Mouse (Mus musculus): ENCODE measurements around the gene Bend7. TPM values are rescaled to one million over a fixed set of nuclear protein-coding genes. Genes with fewer than 3 reads are reported as not detected.
A peak's percentile ranks its signal among the peaks of the same experiment; 100 is the strongest.

The Bend7 gene
- polyA plus RNA-seq, 1 experiment from 2014 or later, result 6.6 TPM

GRCm38 (mm10) chr2:4784012-4784411 lies 66.4 kb downstream of the Bend7 start:
- H3K4me3 ChIP-seq, result no peak overlapping the region
- no peaks in the 10 kb centered on the region for H3K27me3 ChIP-seq
- WGBS, result 70% methylated on average over 8 of the region's 8 CpGs

GRCm38 (mm10) chr2:4785016-4785415 lies 67.4 kb downstream of the Bend7 start:
- Histone ChIP-seq H3K4me1 (replicated peaks) (peaks cover 12% of the 10 kb centered on the region), H3K36me3 (no peaks in the 10 kb centered on the region), H3K9ac (no peak overlapping the region), H3K9me3 (no peaks in the 10 kb centered on the region), H3K4me2 (no peak overlapping the region), H3K27me3 (no peaks in the 10 kb centered on the region), H3K27ac (replicated peaks) (no peak overlapping the region), H3K4me3 (no peak overlapping the region)
- 89% methylated on average over 6 of the region's 6 CpGs for WGBS
- ATAC-seq (ENCODE audit: low FRiP score, low read depth), result no peak

More at GRCm38 (mm10) chr2:4784012-4784411, 66.4 kb downstream of the Bend7 start:
- Histone ChIP-seq H3K36me3 (no peaks in the 10 kb centered on the region), H3K9me3 (no peaks in the 10 kb centered on the region), H3K27ac (replicated peaks) (no peak overlapping the region), H3K4me2 (no peak overlapping the region), H3K9ac (no peak overlapping the region), H3K4me1 (replicated peaks) (peaks cover 12% of the 10 kb centered on the region)
- no peak for ATAC-seq (ENCODE audit: low FRiP score, low read depth)

GRCm38 (mm10) chr2:4787223-4787622 lies 69.6 kb downstream of the Bend7 start:
- Histone ChIP-seq H3K4me2 (no peak overlapping the region), H3K36me3 (no peaks in the 10 kb centered on the region), H3K4me1 (replicated peaks) (peaks cover 12% of the 10 kb centered on the region), H3K4me3 (no peak overlapping the region), H3K27ac (replicated peaks) (no peak overlapping the region), H3K9ac (no peak overlapping the region), H3K27me3 (no peaks in the 10 kb centered on the region), H3K9me3 (no peaks in the 10 kb centered on the region)
- 74% methylated on average over 7 of the region's 7 CpGs for WGBS
- no peak for ATAC-seq (ENCODE audit: low FRiP score, low read depth)

- Histone ChIP-seq H3K4me3 (no peak overlapping the region), H3K4me2 (no peak overlapping the region), H3K27ac (replicated peaks) (no peak overlapping the region), H3K36me3 (no peaks in the 10 kb centered on the region), H3K27me3 (no peaks in the 10 kb centered on the region), H3K9ac (no peak overlapping the region), H3K9me3 (no peaks in the 10 kb centered on the region), H3K4me1 (replicated peaks) (no peaks in the 10 kb centered on the region)
- ATAC-seq (ENCODE audit: low FRiP score, low read depth), result no peak
- WGBS, result 89% methylated on average over 8 of the region's 8 CpGs
Measured at GRCm38 (mm10) chr2:4791646-4792045, 74.0 kb downstream of the Bend7 start.

- Histone ChIP-seq H3K36me3 (no peaks in the 10 kb centered on the region), H3K27me3 (no peaks in the 10 kb centered on the region), H3K9ac (no peak overlapping the region), H3K9me3 (no peaks in the 10 kb centered on the region), H3K27ac (replicated peaks) (no peak overlapping the region), H3K4me1 (replicated peaks) (no peaks in the 10 kb centered on the region), H3K4me3 (no peak overlapping the region), H3K4me2 (no peak overlapping the region)
- no peak for ATAC-seq (ENCODE audit: low FRiP score, low read depth)
- WGBS, result 90% methylated on average over 4 of the region's 4 CpGs
Measured at GRCm38 (mm10) chr2:4792554-4792953, 74.9 kb downstream of the Bend7 start.

GRCm38 (mm10) chr2:4802395-4803176 lies 85.0 kb downstream of the Bend7 start:
- 0 out of 2 replicates have a peak, but pooled peaks cover 3% of the 10 kb centered on the region for H3K4me1 ChIP-seq (replicated peaks)
- H3K27me3 ChIP-seq, result no peaks in the 10 kb centered on the region
- no peaks in the 10 kb centered on the region for H3K9me3 ChIP-seq
- 0 out of 2 replicates have a peak overlapping the region, but pooled peaks have one; percentile 17 for H3K4me3 ChIP-seq
- no peak overlapping the region for H3K9ac ChIP-seq
- WGBS, result 54% methylated on average over 18 of the region's 18 CpGs
- peak; percentile 61; the same call in 1 of the 2 replicates for ATAC-seq (ENCODE audit: low FRiP score, low read depth)
- H3K4me2 ChIP-seq, result peak overlapping the region; percentile 37
- no peaks in the 10 kb centered on the region for H3K36me3 ChIP-seq
- H3K27ac ChIP-seq (replicated peaks), result no peak overlapping the region

GRCm38 (mm10) chr2:4816308-4816707 lies 98.7 kb downstream of the Bend7 start:
- Histone ChIP-seq H3K27me3 (no peaks in the 10 kb centered on the region), H3K4me3 (no peak overlapping the region), H3K27ac (replicated peaks) (no peak overlapping the region), H3K4me1 (replicated peaks) (peaks cover 8% of the 10 kb centered on the region; the same call in 1 of the 2 replicates), H3K9ac (no peak overlapping the region), H3K9me3 (no peaks in the 10 kb centered on the region), H3K4me2 (no peak overlapping the region), H3K36me3 (no peaks in the 10 kb centered on the region)
- 49% methylated on average over 5 of the region's 5 CpGs for WGBS
- ATAC-seq (ENCODE audit: low FRiP score, low read depth), result no peak

GRCm38 (mm10) chr2:4817678-4818077 lies 100.0 kb downstream of the Bend7 start:
- no peak for ATAC-seq (ENCODE audit: low FRiP score, low read depth)
- 8% methylated on average over 10 of the region's 10 CpGs for WGBS
- H3K4me2 ChIP-seq, result peak overlapping the region; percentile 24; the same call in 1 of the 2 replicates

GRCm38 (mm10) chr2:4820230-4820629 lies 102.6 kb downstream of the Bend7 start:
- Histone ChIP-seq H3K27me3 (no peaks in the 10 kb centered on the region), H3K9me3 (no peaks in the 10 kb centered on the region), H3K36me3 (no peaks in the 10 kb centered on the region), H3K27ac (replicated peaks) (no peak overlapping the region), H3K9ac (no peak overlapping the region), H3K4me2 (no peak overlapping the region), H3K4me3 (no peak overlapping the region), H3K4me1 (replicated peaks) (peaks cover 8% of the 10 kb centered on the region; the same call in 1 of the 2 replicates)
- no peak for ATAC-seq (ENCODE audit: low FRiP score, low read depth)
- WGBS, result 88% methylated on average over 3 of the region's 3 CpGs

More at GRCm38 (mm10) chr2:4817678-4818077, 100.0 kb downstream of the Bend7 start:
- H3K9me3 ChIP-seq, result no peaks in the 10 kb centered on the region
- H3K4me3 ChIP-seq, result no peak overlapping the region
- no peaks in the 10 kb centered on the region for H3K36me3 ChIP-seq
- H3K9ac ChIP-seq, result no peak overlapping the region
- peaks cover 8% of the 10 kb centered on the region; the same call in 1 of the 2 replicates for H3K4me1 ChIP-seq (replicated peaks)
- no peak overlapping the region for H3K27ac ChIP-seq (replicated peaks)
- H3K27me3 ChIP-seq, result no peaks in the 10 kb centered on the region

GRCm38 (mm10) chr2:4824067-4824466 lies 106.4 kb downstream of the Bend7 start:
- no peaks in the 10 kb centered on the region for H3K36me3 ChIP-seq
- H3K4me1 ChIP-seq (replicated peaks), result no peaks in the 10 kb centered on the region
- H3K9ac ChIP-seq, result no peak overlapping the region
- ATAC-seq (ENCODE audit: low FRiP score, low read depth), result no peak
- WGBS, result 73% methylated on average over 9 of the region's 9 CpGs
- no peak overlapping the region for H3K4me2 ChIP-seq
- no peaks in the 10 kb centered on the region for H3K9me3 ChIP-seq
- H3K27me3 ChIP-seq, result no peaks in the 10 kb centered on the region
- H3K27ac ChIP-seq (replicated peaks), result no peak overlapping the region
- H3K4me3 ChIP-seq, result no peak overlapping the region

- WGBS, result 82% methylated on average over 5 of the region's 5 CpGs
Measured at GRCm38 (mm10) chr2:4828032-4828431, 110.4 kb downstream of the Bend7 start.

GRCm38 (mm10) chr2:4828446-4828997 lies 110.9 kb downstream of the Bend7 start:
- Histone ChIP-seq H3K27me3 (no peaks in the 10 kb centered on the region), H3K4me3 (no peak overlapping the region), H3K9ac (no peak overlapping the region), H3K9me3 (no peaks in the 10 kb centered on the region), H3K4me2 (no peak overlapping the region), H3K36me3 (no peaks in the 10 kb centered on the region), H3K4me1 (replicated peaks) (no peaks in the 10 kb centered on the region), H3K27ac (replicated peaks) (no peak overlapping the region)
- no peak for ATAC-seq (ENCODE audit: low FRiP score, low read depth)
- WGBS, result 94% methylated on average over 6 of the region's 6 CpGs

More at GRCm38 (mm10) chr2:4828032-4828431, 110.4 kb downstream of the Bend7 start:
- Histone ChIP-seq H3K4me1 (replicated peaks) (no peaks in the 10 kb centered on the region), H3K9me3 (no peaks in the 10 kb centered on the region), H3K9ac (no peak overlapping the region), H3K27ac (replicated peaks) (no peak overlapping the region), H3K4me3 (no peak overlapping the region), H3K36me3 (no peaks in the 10 kb centered on the region), H3K27me3 (no peaks in the 10 kb centered on the region), H3K4me2 (no peak overlapping the region)
- no peak for ATAC-seq (ENCODE audit: low FRiP score, low read depth)

Measured in hindbrain, embryonic 15.5 days (tissue).